In the genomic region with DNA sequence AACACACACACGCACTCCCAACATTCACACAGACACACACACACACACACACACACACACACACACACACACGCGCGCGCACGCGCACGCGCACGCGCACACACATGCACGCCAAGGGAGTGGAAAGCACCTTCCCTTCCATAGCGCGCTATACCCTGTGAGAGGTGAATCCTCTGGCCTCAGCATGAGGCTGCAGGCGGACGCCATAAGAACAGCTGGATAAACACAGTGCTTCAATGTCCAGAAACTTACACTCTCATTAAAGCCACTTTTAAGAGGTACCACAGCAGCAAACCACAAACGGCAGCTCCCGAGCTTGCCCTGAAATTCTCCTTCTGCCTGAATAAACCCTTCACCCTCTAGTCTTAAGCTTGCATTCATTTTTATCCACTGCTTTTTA, we compare ENCODE assay signal across 22 mouse cellular contexts. TPM values are rescaled to one million over a fixed set of nuclear protein-coding genes. Genes with fewer than 3 reads are reported as not detected.
DNase-seq lines count a peak whose midpoint lies in the region; ATAC-seq and TF ChIP-seq lines count a peak whose summit lies in the region.
"Had no signal": no experiment of that assay in that cellular context is flagged by ENCODE, and none has a peak within 500 bp of the region (broad histone marks: within the 10 kb centered on the region; RNA-seq: fewer than 3 reads in every experiment).

No protein-coding gene starts in this region.

- no peak overlapping the region for H3K27ac ChIP-seq in kidney, embryonic 14.5 days (ENCODE audit: low read depth, low read length)
- H3K27ac ChIP-seq in ES-E14 (ENCODE audit: insufficient read depth, low read depth, low read length, poor library complexity, severe bottlenecking) = no peak overlapping the region
- H3K27ac ChIP-seq in embryonic facial prominence, embryonic 14.5 days (replicated peaks; ENCODE audit: low read depth, low read length) = peak overlapping the region; percentile 63; the same call in 1 of the 2 replicates
- H3K27ac ChIP-seq in stomach, embryonic 14.5 days (ENCODE audit: low read length) = peak overlapping the region; percentile 61; the same call in 1 of the 2 replicates
- H3K27ac ChIP-seq in liver, postnatal 0 days (ENCODE audit: low read depth) = no peak overlapping the region
- H3K27ac ChIP-seq: forebrain, embryonic 12.5 days; hindbrain, embryonic 12.5 days; liver, embryonic 14.5 days; lung, embryonic 15.5 days; neural tube, embryonic 12.5 days had no signal

- intact Hi-C loops in gastrocnemius, postnatal 14 days (cut with DNase I; ENCODE audit: low total_unique reads) = no loop called here

- no peaks in the 10 kb centered on the region for H3K9me3 ChIP-seq in kidney, embryonic 14.5 days (ENCODE audit: control insufficient read depth, low read length)
- no peaks in the 10 kb centered on the region for H3K9me3 ChIP-seq in ES-E14 (ENCODE audit: control insufficient read depth, insufficient read depth, low read depth, low read length)
- no peaks in the 10 kb centered on the region for H3K9me3 ChIP-seq in embryonic facial prominence, embryonic 14.5 days (ENCODE audit: control insufficient read depth, low read length)
- H3K9me3 ChIP-seq in stomach, embryonic 14.5 days (ENCODE audit: control insufficient read depth, low read depth, low read length) = no peaks in the 10 kb centered on the region
- no peaks in the 10 kb centered on the region for H3K9me3 ChIP-seq in liver, postnatal 0 days (ENCODE audit: low read length)
- H3K9me3 ChIP-seq: forebrain, embryonic 12.5 days; heart, embryonic 12.5 days; hindbrain, embryonic 12.5 days; lung, embryonic 15.5 days; neural tube, embryonic 12.5 days had no signal

- in situ Hi-C loops in ES-E14 (cut with MboI; ENCODE audit: low sequenced_read_pairs in 2 of 2, unreplicated experiment in 2 of 2) = no loop called here

- no peak for TF ChIP-seq EP300 in liver, postnatal 0 days (IDR thresholded peaks at IDR 0.05; ENCODE audit: low read depth)

- H3K4me3 ChIP-seq in kidney, embryonic 14.5 days (ENCODE audit: low read length) = no peak overlapping the region
- no peak overlapping the region for H3K4me3 ChIP-seq in ES-E14 (ENCODE audit: insufficient read depth in 1 of 2, low read depth in 1 of 2, low read length in 2 of 2, poor library complexity in 1 of 2, severe bottlenecking in 1 of 2)
- H3K4me3 ChIP-seq in embryonic facial prominence, embryonic 14.5 days (ENCODE audit: low read depth, low read length) = no peak overlapping the region
- no peak overlapping the region for H3K4me3 ChIP-seq in stomach, embryonic 14.5 days (ENCODE audit: low read depth, low read length)
- no peak overlapping the region for H3K4me3 ChIP-seq in liver, postnatal 0 days (ENCODE audit: low read depth, low read length)
- H3K4me3 ChIP-seq: erythroblast, embryonic 14.5 days; forebrain, embryonic 12.5 days; heart, embryonic 12.5 days; hindbrain, embryonic 12.5 days; lung, embryonic 15.5 days; neural tube, embryonic 12.5 days had no signal

- peaks cover 17% of the 10 kb centered on the region for H3K4me1 ChIP-seq in kidney, embryonic 14.5 days (ENCODE audit: control insufficient read depth, insufficient read depth, low read length)
- peaks cover 2 to 4% of the 10 kb centered on the region in 2 experiments; a peak in 1 of 4 replicates for H3K4me1 ChIP-seq in ES-E14 (ENCODE audit: control insufficient read depth in 2 of 2, insufficient read depth in 2 of 2, low read length in 2 of 2, poor library complexity in 1 of 2)
- peaks cover 11% of the 10 kb centered on the region for H3K4me1 ChIP-seq in embryonic facial prominence, embryonic 14.5 days (ENCODE audit: control insufficient read depth, insufficient read depth, low read length)
- 0 out of 2 replicates have a peak, but pooled peaks cover 16% of the 10 kb centered on the region for H3K4me1 ChIP-seq in stomach, embryonic 14.5 days (ENCODE audit: control insufficient read depth, insufficient read depth, low read length)
- no peaks in the 10 kb centered on the region for H3K4me1 ChIP-seq in liver, postnatal 0 days (ENCODE audit: insufficient read depth)
- H3K4me1 ChIP-seq: neural tube, embryonic 12.5 days had no signal

- DNase-seq in kidney, adult 11 months = no peak
- no peak for DNase-seq in ES-E14 (ENCODE audit: low read depth, low spot score)
- DNase-seq in embryonic facial prominence, embryonic 14.5 days (ENCODE audit: low spot score) = peak; percentile 68
- DNase-seq in liver, postnatal 0 days = no peak
- DNase-seq in gastrocnemius, postnatal 14 days = no peak
- DNase-seq: adrenal gland, postnatal 25 days; cerebellum, adult 9-10 months; heart, postnatal 10 days; kidney, adult 8-10 months; lung, postnatal 36 days; midbrain, embryonic 14.5 days; right cerebral cortex, postnatal 14 days; thymus, postnatal 25 days had no signal

- ATAC-seq in kidney, embryonic 14.5 days (ENCODE audit: low FRiP score, low TSS enrichment) = peak; percentile 76; the same call in 1 of the 2 replicates
- ATAC-seq in embryonic facial prominence, embryonic 14.5 days (ENCODE audit: low read depth) = peak; percentile 59; the same call in 1 of the 2 replicates
- ATAC-seq in stomach, embryonic 14.5 days (ENCODE audit: insufficient number of reproducible peaks, insufficient read depth, low FRiP score, low read depth) = no peak
- ATAC-seq in liver, postnatal 0 days = no peak

- no peaks in the 10 kb centered on the region; the same call in 1 of the 2 replicates for H3K36me3 ChIP-seq in kidney, embryonic 14.5 days (ENCODE audit: control insufficient read depth, insufficient read depth, low read length)
- H3K36me3 ChIP-seq in ES-E14 (ENCODE audit: control insufficient read depth, insufficient read depth, low read length, poor library complexity, severe bottlenecking) = no peaks in the 10 kb centered on the region; the same call in 1 of the 2 replicates
- H3K36me3 ChIP-seq in embryonic facial prominence, embryonic 14.5 days (ENCODE audit: control insufficient read depth, insufficient read depth, low read length) = no peaks in the 10 kb centered on the region
- no peaks in the 10 kb centered on the region for H3K36me3 ChIP-seq in stomach, embryonic 14.5 days (ENCODE audit: control insufficient read depth, insufficient read depth, low read length)
- no peaks in the 10 kb centered on the region for H3K36me3 ChIP-seq in liver, postnatal 0 days (replicated peaks; ENCODE audit: insufficient read depth, low read length)
- H3K36me3 ChIP-seq: forebrain, embryonic 12.5 days; hindbrain, embryonic 12.5 days; neural tube, embryonic 12.5 days had no signal

- no peak overlapping the region for H3K9ac ChIP-seq in kidney, embryonic 14.5 days (ENCODE audit: low read depth, low read length)
- peak overlapping the region; percentile 17; the same call in 1 of the 2 replicates for H3K9ac ChIP-seq in ES-E14 (ENCODE audit: insufficient read depth, low read depth, low read length, poor library complexity, severe bottlenecking)
- H3K9ac ChIP-seq in embryonic facial prominence, embryonic 14.5 days (ENCODE audit: low read depth, low read length) = no peak overlapping the region
- no peak overlapping the region for H3K9ac ChIP-seq in stomach, embryonic 14.5 days (replicated peaks; ENCODE audit: low read depth, low read length)
- H3K9ac ChIP-seq in liver, postnatal 0 days (replicated peaks) = no peak overlapping the region
- H3K9ac ChIP-seq: forebrain, embryonic 12.5 days; heart, embryonic 12.5 days; hindbrain, embryonic 12.5 days; liver, embryonic 14.5 days; lung, embryonic 15.5 days; neural tube, embryonic 12.5 days had no signal

- 71% methylated on average over 18 of the region's 18 CpGs for WGBS in kidney, embryonic 14.5 days
- WGBS in embryonic facial prominence, embryonic 14.5 days = 79% methylated on average over 17 of the region's 18 CpGs
- WGBS in stomach, embryonic 14.5 days = 85% methylated on average over 17 of the region's 18 CpGs
- 92% methylated on average over 17 of the region's 18 CpGs for WGBS in liver, postnatal 0 days (ENCODE audit: insufficient replicate concordance)

- no peaks in the 10 kb centered on the region for H3K27me3 ChIP-seq in kidney, embryonic 14.5 days (ENCODE audit: control insufficient read depth, insufficient read depth, low read length)
- H3K27me3 ChIP-seq in embryonic facial prominence, embryonic 14.5 days (replicated peaks; ENCODE audit: control insufficient read depth, insufficient read depth, low read length) = no peaks in the 10 kb centered on the region
- no peaks in the 10 kb centered on the region for H3K27me3 ChIP-seq in stomach, embryonic 14.5 days (ENCODE audit: control insufficient read depth, insufficient read depth, low read length)
- H3K27me3 ChIP-seq in liver, postnatal 0 days (ENCODE audit: insufficient read depth, low read length) = no peaks in the 10 kb centered on the region
- H3K27me3 ChIP-seq: heart, embryonic 12.5 days; hindbrain, embryonic 12.5 days; neural tube, embryonic 12.5 days had no signal

- no peak overlapping the region for H3K4me2 ChIP-seq in kidney, embryonic 14.5 days (replicated peaks; ENCODE audit: low read depth, low read length)
- peak overlapping the region; percentile 2; the same call in 1 of the 2 replicates for H3K4me2 ChIP-seq in embryonic facial prominence, embryonic 14.5 days (ENCODE audit: low read depth, low read length)
- H3K4me2 ChIP-seq in stomach, embryonic 14.5 days (replicated peaks; ENCODE audit: low read depth, low read length) = no peak overlapping the region
- H3K4me2 ChIP-seq in liver, postnatal 0 days (ENCODE audit: low read depth, low read length) = no peak overlapping the region
- H3K4me2 ChIP-seq: forebrain, embryonic 12.5 days; heart, embryonic 12.5 days; hindbrain, embryonic 12.5 days; lung, embryonic 15.5 days; neural tube, embryonic 12.5 days had no signal

- TF ChIP-seq CTCF in liver, postnatal 0 days (IDR thresholded peaks at IDR 0.05; ENCODE audit: low read depth) = no peak

TF ChIP-seq in ES-E14, 5 proteins besides CTCF, POLR2A, EP300 and RAD21:
- no peak for TF ChIP-seq MAFK (IDR thresholded peaks at IDR 0.05; ENCODE audit: insufficient read depth, low read depth, low read length)
- TF ChIP-seq ZC3H11A (IDR thresholded peaks at IDR 0.05; ENCODE audit: borderline replicate concordance, low read depth, low read length) = no peak
- no peak for TF ChIP-seq CHD2 (IDR thresholded peaks at IDR 0.05; ENCODE audit: low read depth, low read length)
- no peak for TF ChIP-seq HCFC1 (IDR thresholded peaks at IDR 0.05; ENCODE audit: borderline replicate concordance, insufficient read depth, low read length)
- no peak for TF ChIP-seq ZNF384 (IDR thresholded peaks at IDR 0.05; ENCODE audit: low read depth, low read length)

RNA-seq across cellular contexts. Expression of gene Vangl1, which starts 28.8 kb away (rescaled TPM):
- 9.4 and 22.4 TPM in 2 replicates for polyA plus RNA-seq in kidney, embryonic 14.5 days (2014; fragmentation: Nextera tagmentation; extraction: Ambion mirVana)
- 119 and 167 TPM in 2 replicates for total RNA-seq in ES-E14 (2012; rRNA removed)
- 20.8 and 26.6 TPM in 2 replicates for polyA plus RNA-seq in embryonic facial prominence, embryonic 14.5 days (2014; fragmentation: Nextera tagmentation; extraction: Ambion mirVana)
- 29.5 and 30.2 TPM in 2 replicates for polyA plus RNA-seq in stomach, embryonic 14.5 days (2014; fragmentation: Nextera tagmentation; extraction: Ambion mirVana)
- 21.4 and 22.8 TPM in 2 replicates for polyA plus RNA-seq in liver, postnatal 0 days (2015; fragmentation: Nextera tagmentation; extraction: Ambion mirVana)
- 10 to 100 TPM in 1 of 2 experiments, 1 to 10 TPM in 1; 8.8 to 10.6 TPM for total RNA-seq in gastrocnemius, postnatal 14 days (2021)

Comparison
In these comparisons a context has a peak if more than half of its experiments do, and no peak if none do; other contexts are left out.
1. ATAC-seq: peak in kidney, embryonic 14.5 days (single experiment) and embryonic facial prominence, embryonic 14.5 days (single experiment); none in stomach, embryonic 14.5 days (single experiment) and liver, postnatal 0 days (single experiment).
2. H3K27ac ChIP-seq: peak in embryonic facial prominence, embryonic 14.5 days (single experiment) and stomach, embryonic 14.5 days (single experiment); none in kidney, embryonic 14.5 days (single experiment), ES-E14 (single experiment) and liver, postnatal 0 days (single experiment).